Mouse (Mus musculus): Measurements from ENCODE around the gene Ylpm1.

Ylpm1 gene

GRCm38 (mm10) chr12:85109426-85109825 lies 113.3 kb downstream of the Ylpm1 start:
- no peak for DNase-seq (ENCODE audit: low spot score in 2 of 2)

- DNase-seq (ENCODE audit: low spot score in 2 of 2): peak; percentile 34 to 39
Observed at GRCm38 (mm10) chr12:85110011-85110697, 114.0 kb downstream of the Ylpm1 start.

- DNase-seq (ENCODE audit: low spot score in 2 of 2): peak; percentile 91 to 93
Observed at GRCm38 (mm10) chr12:85110698-85111592, 114.8 kb downstream of the Ylpm1 start, which contains the start of the genes Prox2 and Dlst. Gene Prox2, minus strand, starts transcription at chr12:85110759. Gene Dlst, plus strand, starts transcription at chr12:85110833.

- no peak for DNase-seq (ENCODE audit: low spot score in 2 of 2)
Observed at GRCm38 (mm10) chr12:85112550-85113251, 116.6 kb downstream of the Ylpm1 start.

GRCm38 (mm10) chr12:85113337-85113736 lies 117.2 kb downstream of the Ylpm1 start:
- no peak for DNase-seq (ENCODE audit: low spot score in 2 of 2)

- DNase-seq (ENCODE audit: low spot score in 2 of 2): no peak
Observed at GRCm38 (mm10) chr12:85113917-85114316, 117.8 kb downstream of the Ylpm1 start.

- no peak for DNase-seq (ENCODE audit: low spot score in 2 of 2)
Observed at GRCm38 (mm10) chr12:85115678-85116077, 119.6 kb downstream of the Ylpm1 start.

Measured in spleen, postnatal 10 days (tissue).